In the genomic region with DNA sequence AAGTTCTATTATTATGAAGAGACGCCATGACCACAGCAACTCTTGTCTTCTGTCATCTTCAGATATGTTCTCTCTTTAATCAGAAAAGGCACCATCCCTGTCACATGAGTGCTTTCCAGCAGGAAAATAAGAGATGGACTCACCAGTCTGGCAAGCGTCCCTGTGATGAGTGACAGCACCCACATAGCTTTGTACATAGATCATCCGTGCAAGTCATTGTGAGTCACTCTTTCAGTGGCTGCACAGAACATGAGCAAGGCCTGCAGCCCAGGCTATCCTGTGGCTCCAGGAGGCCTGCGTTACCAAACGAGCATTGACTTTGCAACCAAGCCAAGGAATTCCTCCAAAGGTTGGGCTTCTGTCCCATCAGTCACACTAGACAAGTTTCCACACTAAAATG, we compare ENCODE assay signal across 16 mouse cellular contexts.
DNase-seq lines count a peak whose midpoint lies in the region; ATAC-seq lines count a peak whose summit lies in the region.
"Had no signal": no experiment of that assay in that cellular context is flagged by ENCODE, and none has a peak within 500 bp of the region (broad histone marks: within the 10 kb centered on the region; RNA-seq: fewer than 3 reads in every experiment).

No protein-coding gene starts in this region.

- H3K27me3 ChIP-seq in heart, embryonic 12.5 days (replicated peaks), result no peaks in the 10 kb centered on the region
- H3K27me3 ChIP-seq: CH12.LX; hindbrain, embryonic 15.5 days had no signal

- DNase-seq in heart, adult 18-20 months, result peak; percentile 46 to 56
- peak; percentile 85 for DNase-seq in Muller cell, postnatal 12 days (ENCODE audit: inconsistent ontology term)
- peak; percentile 72 to 78 for DNase-seq in adrenal gland, postnatal 36 days
- peak; percentile 52 for DNase-seq in lung, postnatal 10 days
- no peak for DNase-seq in B cell, adult 2 months
- no peak for DNase-seq in cerebellum, adult 18-20 months
- no peak for DNase-seq in embryo, embryonic 10 days (ENCODE audit: low spot score)
- DNase-seq: cerebellum, adult 9-11 months; kidney, adult 2 months; thymus, postnatal 25 days had no signal

- no peak overlapping the region for H3K27ac ChIP-seq in heart, embryonic 12.5 days (ENCODE audit: poor library complexity, severe bottlenecking)
- H3K27ac ChIP-seq: hindbrain, embryonic 15.5 days; layer of hippocampus, adult 2 months; liver, embryonic 14.5 days had no signal

- no peak for ATAC-seq in heart, embryonic 12.5 days (ENCODE audit: insufficient number of reproducible peaks, low FRiP score)

- WGBS in heart, embryonic 12.5 days, result 55% methylated on average over 5 of the region's 5 CpGs

- peaks cover 13% of the 10 kb centered on the region for H3K4me1 ChIP-seq in heart, embryonic 12.5 days (replicated peaks)
- H3K4me1 ChIP-seq: hindbrain, embryonic 15.5 days had no signal

- H3K9ac ChIP-seq in heart, embryonic 12.5 days, result no peak overlapping the region
- H3K9ac ChIP-seq: hindbrain, embryonic 15.5 days; liver, embryonic 14.5 days had no signal

- no peak overlapping the region for H3K4me2 ChIP-seq in heart, embryonic 12.5 days
- H3K4me2 ChIP-seq: hindbrain, embryonic 15.5 days had no signal

- no peaks in the 10 kb centered on the region for H3K9me3 ChIP-seq in heart, embryonic 12.5 days (replicated peaks)
- H3K9me3 ChIP-seq: hindbrain, embryonic 15.5 days had no signal

- H3K36me3 ChIP-seq in heart, embryonic 12.5 days, result no peaks in the 10 kb centered on the region
- H3K36me3 ChIP-seq: hindbrain, embryonic 15.5 days had no signal

- no peak overlapping the region for H3K4me3 ChIP-seq in heart, embryonic 12.5 days
- H3K4me3 ChIP-seq: hindbrain, embryonic 15.5 days; layer of hippocampus, adult 2 months; megakaryocyte, embryonic 14.5 days had no signal

Comparison
In these comparisons a context has a peak if more than half of its experiments do, and no peak if none do; other contexts are left out.
1. DNase-seq: peak in heart, adult 18-20 months (2 of 2), Muller cell, postnatal 12 days (single experiment), adrenal gland, postnatal 36 days (2 of 2) and lung, postnatal 10 days (single experiment); none in B cell, adult 2 months (0 of 2), cerebellum, adult 18-20 months (0 of 2) and embryo, embryonic 10 days (single experiment).